Mouse (Mus musculus) hindbrain, embryonic 15.5 days (tissue): ENCODE data around the gene Ip6k2. TPM values are rescaled to one million over a fixed set of nuclear protein-coding genes. Genes with fewer than 3 reads are reported as not detected.

ENCODE experiments used
- ATAC-seq: fragments of 200-750 bp; cut with Nextera tagmentation; 2 replicates; pipeline ENCODE4 v1.8.0; 2017; ENCODE audit warnings: low read depth, moderate number of reproducible peaks, moderate TSS enrichment; ENCODE audit not compliant: low FRiP score
- H3K27ac ChIP-seq: fragments of 300-500 bp; sonication (generic); replicated peaks from 2 replicates; pipeline ENCODE4 v1.5.1; 2015; ENCODE audit warnings: mild to moderate bottlenecking, inconsistent platforms
- H3K27me3 ChIP-seq: fragments of 300-500 bp; sonication (generic); 2 replicates; pipeline ENCODE4 v1.6.1; 2015; ENCODE audit warnings: control low read depth, inconsistent platforms
- H3K36me3 ChIP-seq: fragments of 300-500 bp; sonication (generic); 2 replicates; pipeline ENCODE4 v1.6.1; 2015; ENCODE audit warnings: control low read depth, inconsistent platforms
- H3K4me1 ChIP-seq: fragments of 300-500 bp; sonication (generic); replicated peaks from 2 replicates; pipeline ENCODE4 v1.6.1; 2015; ENCODE audit warnings: control low read depth, inconsistent platforms
- H3K4me2 ChIP-seq: fragments of 300-500 bp; sonication (generic); 2 replicates; pipeline ENCODE4 v1.6.1; 2015; ENCODE audit warnings: moderate library complexity, mild to moderate bottlenecking, inconsistent platforms
- H3K4me3 ChIP-seq: fragments of 300-500 bp; sonication (generic); 2 replicates; pipeline ENCODE4 v1.5.1; 2015; ENCODE audit warnings: mild to moderate bottlenecking, inconsistent platforms
- H3K9ac ChIP-seq: fragments of 300-500 bp; sonication (generic); 2 replicates; pipeline ENCODE4 v1.6.1; 2015; ENCODE audit warnings: inconsistent platforms
- H3K9me3 ChIP-seq: fragments of 300-500 bp; sonication (generic); 2 replicates; pipeline ENCODE4 v1.6.1; 2016; ENCODE audit warnings: control low read depth, inconsistent platforms
- WGBS: fragments of 180-500 bp; shearing (Covaris S2); methylation state at CpG from one replicate; pipeline ENCODE4 v1.1.7; 2015; 5-methylcytosine and 5-hydroxymethylcytosine counted together
- polyA plus RNA-seq: library from polyadenylated mRNA; unstranded; fragments of >200 nt; fragmentation: Nextera tagmentation; extraction: Ambion mirVana; gene quantifications from 2 replicates; pipeline ENCODE4 v1.2.1, GENCODE M21; 2015

The Ip6k2 gene
- polyA plus RNA-seq, 1 experiment from 2014 or later: 206 TPM

DNA sequence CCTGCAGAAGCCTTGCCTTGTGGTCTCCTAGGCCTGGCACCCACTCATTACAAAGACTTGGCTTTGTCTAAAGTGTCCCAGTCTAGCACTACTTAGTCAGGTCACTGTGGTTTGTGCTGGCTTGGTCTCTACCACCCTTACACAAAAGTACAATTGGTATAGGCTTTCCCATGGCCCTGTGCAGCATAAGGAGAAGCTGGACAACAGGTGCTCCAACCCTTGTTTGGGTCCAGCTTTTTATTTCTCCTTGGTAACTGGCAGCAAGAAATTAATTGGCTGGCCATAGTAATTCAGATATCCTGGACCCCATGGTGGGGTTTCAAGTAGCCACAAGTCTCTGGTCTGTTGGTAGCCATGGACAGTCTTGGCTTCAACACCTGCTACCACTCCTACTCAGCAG lies 22.8 kb downstream of the Ip6k2 start:
- H3K36me3 ChIP-seq: peaks cover 68% of the 10 kb centered on the region
- no peak for ATAC-seq
- no peaks in the 10 kb centered on the region for H3K9me3 ChIP-seq
- no peak overlapping the region for H3K27ac ChIP-seq
- H3K9ac ChIP-seq: no peak overlapping the region
- H3K4me2 ChIP-seq: no peak overlapping the region
- H3K4me1 ChIP-seq: peaks cover 22% of the 10 kb centered on the region
- H3K4me3 ChIP-seq: no peak overlapping the region
- no peaks in the 10 kb centered on the region for H3K27me3 ChIP-seq

- Histone ChIP-seq H3K27ac (no peak overlapping the region), H3K4me3 (no peak overlapping the region), H3K36me3 (peaks cover 68% of the 10 kb centered on the region), H3K9ac (no peak overlapping the region), H3K27me3 (no peaks in the 10 kb centered on the region), H3K4me2 (no peak overlapping the region), H3K4me1 (peaks cover 22% of the 10 kb centered on the region), H3K9me3 (no peaks in the 10 kb centered on the region)
- ATAC-seq: no peak
- WGBS: 89% methylated on average over 1 of the region's 1 CpGs
Measured at GRCm38 (mm10) chr9:108806831-108807230, 23.2 kb downstream of the Ip6k2 start.

DNA sequence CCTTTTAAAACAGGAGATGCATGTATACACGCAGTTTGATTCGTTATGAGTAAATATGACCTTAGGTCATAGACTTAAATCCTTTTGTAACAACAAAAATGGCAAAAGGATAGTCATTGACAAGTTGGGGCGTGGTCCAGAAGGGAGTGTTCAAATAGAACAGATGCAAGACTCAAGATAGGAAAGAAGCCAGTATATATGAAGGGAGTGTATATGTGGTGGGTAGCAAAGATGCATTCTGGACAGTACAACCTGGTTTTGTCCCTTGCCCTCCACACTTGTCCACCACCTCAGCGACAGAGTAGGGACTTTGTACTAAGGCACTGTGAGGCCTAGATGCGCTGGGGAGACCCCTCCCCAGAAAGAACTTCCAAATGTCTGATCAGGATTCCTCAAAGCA lies 24.1 kb downstream of the Ip6k2 start:
- WGBS: 72% methylated on average over 5 of the region's 5 CpGs
- H3K27ac ChIP-seq: peak overlapping the region; percentile 67; the same call in 1 of the 2 replicates
- peak overlapping the region; percentile 87; the same call in 1 of the 2 replicates for H3K4me3 ChIP-seq
- H3K36me3 ChIP-seq: peaks cover 66% of the 10 kb centered on the region
- ATAC-seq: peak; percentile 29
- no peaks in the 10 kb centered on the region for H3K9me3 ChIP-seq
- H3K27me3 ChIP-seq: no peaks in the 10 kb centered on the region
- H3K9ac ChIP-seq: peak overlapping the region; percentile 23; the same call in 1 of the 2 replicates
- H3K4me2 ChIP-seq: peak overlapping the region; percentile 65; the same call in 1 of the 2 replicates
- H3K4me1 ChIP-seq: peaks cover 22% of the 10 kb centered on the region

DNA sequence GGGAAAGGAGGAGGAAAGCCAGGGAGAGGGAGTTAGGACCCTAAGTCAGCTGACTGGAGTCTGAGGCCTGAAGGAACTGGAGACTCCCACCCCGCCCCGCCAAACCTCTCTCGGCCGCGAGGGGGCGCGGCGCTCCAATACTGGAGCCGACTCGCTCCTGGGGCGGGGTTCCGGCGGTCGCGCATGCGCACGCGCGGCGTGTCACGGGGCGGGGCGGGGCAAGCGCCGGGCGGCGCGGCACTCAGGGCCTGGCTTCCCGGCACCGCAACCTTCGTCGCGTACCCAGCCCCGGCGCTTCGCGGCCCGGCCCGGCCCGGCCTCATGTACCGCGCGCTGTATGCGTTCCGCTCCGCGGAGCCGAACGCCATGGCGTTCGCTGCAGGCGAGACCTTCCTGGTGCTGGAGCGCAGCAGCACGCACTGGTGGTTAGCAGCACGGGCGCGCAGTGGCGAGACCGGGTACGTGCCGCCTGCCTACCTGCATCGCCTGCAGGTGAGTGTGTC lies 24.6 kb downstream of the Ip6k2 start, which contains the start of gene Nckipsd:
Gene Nckipsd, plus strand, starts transcription at position 206 of the 503 bp plus-strand sequence.
- no peaks in the 10 kb centered on the region for H3K9me3 ChIP-seq
- H3K36me3 ChIP-seq: peaks cover 67% of the 10 kb centered on the region
- H3K4me1 ChIP-seq: peaks cover 22% of the 10 kb centered on the region
- peak within 1 kb of the TSS; percentile 85 for H3K27ac ChIP-seq
- H3K27me3 ChIP-seq: no peaks in the 10 kb centered on the region
- H3K4me3 ChIP-seq: peak within 1 kb of the TSS; percentile 87
- H3K9ac ChIP-seq: peak within 1 kb of the TSS; percentile 98
- H3K4me2 ChIP-seq: peak within 1 kb of the TSS; percentile 65
- ATAC-seq: peak; percentile 90
- WGBS: under 1% methylated on average over 43 of the region's 62 CpGs

DNA sequence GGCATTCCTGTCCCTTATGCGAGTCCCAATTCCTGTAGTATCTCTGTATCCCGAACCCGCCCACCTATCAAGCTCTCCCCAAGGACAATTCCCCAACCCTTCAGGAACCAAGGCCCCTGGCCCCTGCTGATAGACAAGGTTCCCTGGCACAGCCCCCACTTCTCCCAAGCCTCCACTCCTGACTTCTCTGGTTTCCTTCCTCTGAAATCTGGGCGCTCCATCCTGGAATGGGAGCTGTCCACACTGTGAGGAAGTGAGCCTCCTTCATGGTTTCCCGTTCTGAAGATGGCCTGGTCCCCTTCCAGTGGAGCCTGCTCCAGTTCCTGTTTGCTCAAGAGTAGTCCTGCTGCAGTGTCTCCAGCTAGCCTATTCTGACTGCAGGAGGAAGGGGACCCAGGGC lies 25.6 kb downstream of the Ip6k2 start:
- ATAC-seq: no peak
- 0 out of 2 replicates have a peak overlapping the region, but pooled peaks have one; percentile 85 for H3K27ac ChIP-seq
- H3K4me3 ChIP-seq: peak overlapping the region; percentile 87
- H3K4me2 ChIP-seq: peak overlapping the region; percentile 65
- no peaks in the 10 kb centered on the region for H3K27me3 ChIP-seq
- H3K9me3 ChIP-seq: no peaks in the 10 kb centered on the region
- peaks cover 67% of the 10 kb centered on the region for H3K36me3 ChIP-seq
- H3K9ac ChIP-seq: peak overlapping the region; percentile 98
- WGBS: 65% methylated on average over 5 of the region's 5 CpGs
- H3K4me1 ChIP-seq: peaks cover 22% of the 10 kb centered on the region

DNA sequence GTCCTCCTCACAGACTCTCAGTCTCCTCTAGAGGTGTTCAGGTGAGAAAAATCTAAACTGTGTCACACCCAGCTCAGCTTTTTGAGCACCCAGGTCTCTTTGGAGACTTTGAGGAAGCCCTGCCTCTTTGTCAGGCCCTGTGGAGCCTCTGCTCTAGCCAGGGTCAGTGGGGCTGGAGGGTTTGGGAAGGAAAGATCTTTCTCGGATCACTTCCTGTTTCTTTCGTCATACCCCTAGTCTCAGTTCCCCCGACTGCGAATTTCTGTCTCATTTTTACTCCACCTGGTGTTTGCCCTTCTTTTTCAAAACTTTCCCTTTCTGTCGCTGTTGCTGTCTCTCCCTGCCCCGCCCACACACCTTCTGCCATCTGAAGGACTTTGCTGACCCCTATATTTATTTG lies 26.1 kb downstream of the Ip6k2 start:
- no peak for ATAC-seq
- H3K4me1 ChIP-seq: peaks cover 22% of the 10 kb centered on the region
- 89% methylated on average over 6 of the region's 6 CpGs for WGBS
- no peaks in the 10 kb centered on the region for H3K27me3 ChIP-seq
- H3K9ac ChIP-seq: peak overlapping the region; percentile 98; the same call in 1 of the 2 replicates
- peak overlapping the region; percentile 87; the same call in 1 of the 2 replicates for H3K4me3 ChIP-seq
- H3K36me3 ChIP-seq: peaks cover 67% of the 10 kb centered on the region
- H3K27ac ChIP-seq: no peak overlapping the region
- H3K4me2 ChIP-seq: peak overlapping the region; percentile 65
- no peaks in the 10 kb centered on the region for H3K9me3 ChIP-seq

DNA sequence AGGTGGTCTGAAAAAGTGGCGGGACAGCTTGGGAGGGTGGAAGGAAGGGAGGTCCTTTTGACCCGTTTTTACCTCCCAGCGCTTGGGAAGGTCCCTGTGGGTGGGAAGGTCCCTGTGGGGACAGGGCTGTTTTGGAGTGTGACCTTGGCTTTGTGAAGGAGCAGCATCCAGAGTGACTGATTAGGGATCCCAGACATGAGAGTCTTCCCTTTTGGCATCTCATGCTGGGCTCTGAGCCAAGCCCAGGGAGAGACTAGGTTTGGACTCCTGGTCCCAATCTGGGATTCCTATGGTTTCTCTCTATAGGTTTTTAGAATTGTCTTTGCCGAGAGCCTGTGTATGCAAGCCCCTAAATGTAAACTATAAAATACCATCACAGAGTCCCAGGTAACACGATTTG lies 26.9 kb downstream of the Ip6k2 start:
- ATAC-seq: no peak
- H3K4me2 ChIP-seq: no peak overlapping the region
- WGBS: 75% methylated on average over 5 of the region's 5 CpGs
- H3K4me3 ChIP-seq: no peak overlapping the region
- H3K36me3 ChIP-seq: peaks cover 67% of the 10 kb centered on the region
- no peak overlapping the region for H3K27ac ChIP-seq
- no peaks in the 10 kb centered on the region for H3K27me3 ChIP-seq
- no peak overlapping the region for H3K9ac ChIP-seq
- peaks cover 22% of the 10 kb centered on the region for H3K4me1 ChIP-seq
- H3K9me3 ChIP-seq: no peaks in the 10 kb centered on the region

GRCm38 (mm10) chr9:108815557-108815956 lies 32.0 kb downstream of the Ip6k2 start:
- Histone ChIP-seq H3K4me3 (no peak overlapping the region), H3K27ac (no peak overlapping the region), H3K9ac (no peak overlapping the region), H3K9me3 (no peaks in the 10 kb centered on the region), H3K4me2 (no peak overlapping the region), H3K27me3 (no peaks in the 10 kb centered on the region), H3K4me1 (no peaks in the 10 kb centered on the region), H3K36me3 (peaks cover 73% of the 10 kb centered on the region)
- no peak for ATAC-seq
- 87% methylated on average over 7 of the region's 7 CpGs for WGBS

DNA sequence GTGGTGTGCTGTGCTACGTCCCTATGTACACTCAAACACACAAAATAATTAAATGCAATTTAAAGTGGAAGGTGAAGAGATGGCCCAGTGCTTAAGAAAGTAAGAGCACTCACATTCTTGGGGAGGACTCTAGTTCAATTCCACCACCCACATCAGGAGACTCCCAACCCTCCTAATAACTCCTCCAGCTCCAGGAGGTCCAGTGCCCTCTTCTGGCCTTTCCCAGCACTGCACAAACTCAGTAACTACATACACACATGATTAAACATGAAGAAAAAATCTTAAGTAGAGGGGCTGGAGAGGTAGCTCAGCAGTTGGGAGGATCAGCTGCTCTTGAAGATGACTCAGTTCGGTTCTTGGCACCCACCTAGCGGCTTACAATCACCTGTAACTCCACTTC lies 35.9 kb downstream of the Ip6k2 start:
- no peaks in the 10 kb centered on the region for H3K9me3 ChIP-seq
- no peak overlapping the region for H3K9ac ChIP-seq
- 0 out of 2 replicates have a peak, but pooled peaks cover 4% of the 10 kb centered on the region for H3K27me3 ChIP-seq
- no peak overlapping the region for H3K27ac ChIP-seq
- peaks cover 38% of the 10 kb centered on the region for H3K36me3 ChIP-seq
- H3K4me2 ChIP-seq: no peak overlapping the region
- ATAC-seq: no peak
- 58% methylated on average over 3 of the region's 3 CpGs for WGBS
- peaks cover 11% of the 10 kb centered on the region for H3K4me1 ChIP-seq
- no peak overlapping the region for H3K4me3 ChIP-seq

- H3K36me3 ChIP-seq: peaks cover 32% of the 10 kb centered on the region
- 0 out of 2 replicates have a peak, but pooled peaks cover 4% of the 10 kb centered on the region for H3K27me3 ChIP-seq
- no peak overlapping the region for H3K4me3 ChIP-seq
- H3K27ac ChIP-seq: no peak overlapping the region
- H3K4me2 ChIP-seq: no peak overlapping the region
- no peak overlapping the region for H3K9ac ChIP-seq
- no peak for ATAC-seq
- no peaks in the 10 kb centered on the region for H3K9me3 ChIP-seq
- 73% methylated on average over 5 of the region's 5 CpGs for WGBS
- H3K4me1 ChIP-seq: peaks cover 12% of the 10 kb centered on the region
Measured at GRCm38 (mm10) chr9:108820077-108820476, 36.5 kb downstream of the Ip6k2 start.

- no peak; the same call in 1 of the 2 replicates for ATAC-seq
- WGBS: 4% methylated on average over 25 of the region's 25 CpGs
Measured at GRCm38 (mm10) chr9:108824144-108824685, 40.6 kb downstream of the Ip6k2 start.

GRCm38 (mm10) chr9:108824755-108825413 lies 41.3 kb downstream of the Ip6k2 start:
- Histone ChIP-seq H3K4me1 (peaks cover 41% of the 10 kb centered on the region), H3K27ac (peak overlapping the region; percentile 92), H3K4me2 (peak overlapping the region; percentile 92), H3K27me3 (0 out of 2 replicates have a peak, but pooled peaks cover 9% of the 10 kb centered on the region), H3K36me3 (peaks cover 25% of the 10 kb centered on the region), H3K9ac (peak overlapping the region; percentile 69), H3K9me3 (no peaks in the 10 kb centered on the region), H3K4me3 (peak overlapping the region; percentile 61)
- under 1% methylated on average over 31 of the region's 31 CpGs for WGBS
- peak; percentile 92 for ATAC-seq

More at GRCm38 (mm10) chr9:108824144-108824685, 40.6 kb downstream of the Ip6k2 start:
- peaks cover 18% of the 10 kb centered on the region for H3K36me3 ChIP-seq
- H3K27ac ChIP-seq: peak overlapping the region; percentile 92
- H3K4me3 ChIP-seq: peak overlapping the region; percentile 61
- H3K9ac ChIP-seq: peak overlapping the region; percentile 45
- H3K4me1 ChIP-seq: peaks cover 34% of the 10 kb centered on the region
- H3K9me3 ChIP-seq: no peaks in the 10 kb centered on the region
- H3K27me3 ChIP-seq: 0 out of 2 replicates have a peak, but pooled peaks cover 9% of the 10 kb centered on the region
- H3K4me2 ChIP-seq: peak overlapping the region; percentile 92
